Mouse (Mus musculus) gastrocnemius, postnatal 25 days (tissue): ENCODE data around the gene Fam185a. TPM values are rescaled to one million over a fixed set of nuclear protein-coding genes. Genes with fewer than 3 reads are reported as not detected.

Source experiments
- DNase-seq: peaks from one replicate; pipeline ENCODE4 v3.0.0; 2022
- long read RNA-seq, 2 experiments: library from polyadenylated mRNA; stranded (forward); transcript quantifications; one replicate each; pipeline ENCODE4 v2.0.0; 2021
- total RNA-seq, 2 experiments: library from RNA; stranded (reverse); gene quantifications; 1 replicate in 1 of 2; 2 replicates in 1 of 2; pipeline ENCODE4 v1.2.3; 2021

Fam185a gene
- 1 to 10 TPM; 8.1 to 8.6 TPM for total RNA-seq
- long read RNA-seq, experiment 1, transcript Fam185a-201 (8 exons, 3,027 nt) = major isoform, 9 of 14 reads
- long read RNA-seq, experiment 1, partial matches to known transcripts = 2 of 14 reads
- long read RNA-seq, experiment 1, other reads (novel, unspliced or antisense) = 2 of 14 reads
- long read RNA-seq, experiment 2, transcript Fam185a-201 (8 exons, 3,027 nt) = major isoform, 11 of 14 reads
- long read RNA-seq, experiment 2, partial matches to known transcripts = 0 of 14 reads
- long read RNA-seq, experiment 2, other reads (novel, unspliced or antisense) = 3 of 14 reads

- peak; percentile 95 for DNase-seq
Observed at GRCm38 (mm10) chr5:21424614-21425602, at the start of gene Fam185a, which contains the start of gene Ccdc146. Gene Fam185a (plus strand): TSS chr5:21424958. Gene Ccdc146 (minus strand): TSS chr5:21424677.

- no peak for DNase-seq
Observed at GRCm38 (mm10) chr5:21376935-21377334, 47.8 kb upstream of the Fam185a start.

GRCm38 (mm10) chr5:21378397-21378796 lies 46.4 kb upstream of the Fam185a start:
- DNase-seq = no peak

GRCm38 (mm10) chr5:21381986-21382385 lies 42.8 kb upstream of the Fam185a start:
- peak; percentile 26 for DNase-seq

- DNase-seq = no peak
Observed at GRCm38 (mm10) chr5:21382678-21383077, 42.1 kb upstream of the Fam185a start.

- no peak for DNase-seq
Observed at GRCm38 (mm10) chr5:21383392-21384251, 41.1 kb upstream of the Fam185a start.

GRCm38 (mm10) chr5:21384252-21384960 lies 40.4 kb upstream of the Fam185a start:
- DNase-seq = no peak

GRCm38 (mm10) chr5:21384976-21385375 lies 39.8 kb upstream of the Fam185a start:
- no peak for DNase-seq

- no peak for DNase-seq
Observed at GRCm38 (mm10) chr5:21386432-21386831, 38.3 kb upstream of the Fam185a start.

GRCm38 (mm10) chr5:21387340-21387739 lies 37.4 kb upstream of the Fam185a start:
- DNase-seq = no peak

GRCm38 (mm10) chr5:21388855-21389254 lies 35.9 kb upstream of the Fam185a start:
- no peak for DNase-seq

- no peak for DNase-seq
Observed at GRCm38 (mm10) chr5:21391616-21392384, 33.0 kb upstream of the Fam185a start.

GRCm38 (mm10) chr5:21394562-21394961 lies 30.2 kb upstream of the Fam185a start:
- DNase-seq = no peak

- no peak for DNase-seq
Observed at GRCm38 (mm10) chr5:21395205-21395840, 29.4 kb upstream of the Fam185a start.

- no peak for DNase-seq
Observed at GRCm38 (mm10) chr5:21411261-21411666, 13.5 kb upstream of the Fam185a start.

- no peak for DNase-seq
Observed at GRCm38 (mm10) chr5:21412056-21412455, 12.7 kb upstream of the Fam185a start.

GRCm38 (mm10) chr5:21413322-21413721 lies 11.4 kb upstream of the Fam185a start:
- no peak for DNase-seq

- no peak for DNase-seq
Observed at GRCm38 (mm10) chr5:21414116-21414820, 10.5 kb upstream of the Fam185a start.

- no peak for DNase-seq
Observed at GRCm38 (mm10) chr5:21418613-21419012, 6.1 kb upstream of the Fam185a start.
